Mouse (Mus musculus) c-Kit-positive CD71-positive TER-119-negative erythroid progenitor cells, embryonic 14.5 days (primary cell): Measurements from ENCODE around the gene Plpp3.

Experiments
- DNase-seq: peaks from one replicate; pipeline ENCODE4 v3.0.0-alpha.2; 2013; ENCODE audit warnings: low read depth

Plpp3 gene

GRCm38 (mm10) chr4:105157276-105158168 lies at the start of gene Plpp3:
Gene Plpp3 (plus strand): TSS chr4:105157347.
- no peak for DNase-seq

DNA sequence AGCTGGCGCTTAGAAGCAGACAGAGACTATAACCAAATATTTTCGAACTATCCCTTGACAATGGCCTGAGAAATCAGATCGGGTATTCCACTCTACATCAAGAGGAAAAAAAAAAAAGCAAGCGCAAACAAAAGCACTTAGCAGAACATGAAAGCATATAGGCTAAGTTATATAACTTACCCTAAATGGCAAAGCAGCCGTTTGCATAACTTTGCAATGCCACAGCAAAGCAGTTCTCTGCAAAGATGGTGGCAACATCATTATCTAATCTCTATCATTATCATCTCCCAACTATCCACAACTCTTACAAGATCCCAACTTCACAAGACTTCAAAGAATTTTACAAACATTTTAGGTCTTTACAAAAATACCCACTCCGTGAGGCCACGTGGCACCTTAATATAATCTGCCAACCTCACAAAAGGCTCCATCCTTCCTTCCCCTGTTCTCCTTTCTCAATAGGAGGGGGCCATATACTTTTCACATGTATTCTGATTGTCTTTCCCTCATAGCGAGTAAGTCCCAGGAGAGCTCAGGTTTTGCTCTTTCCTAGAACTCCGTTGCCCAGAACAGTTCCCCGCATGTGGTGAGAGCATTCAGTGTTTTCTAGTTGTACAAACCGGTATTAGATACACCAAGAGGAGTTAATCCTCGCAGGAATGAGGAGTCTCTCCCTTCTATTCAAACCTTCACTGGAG lies 49.1 kb upstream of the Plpp3 start:
- DNase-seq = no peak

DNA sequence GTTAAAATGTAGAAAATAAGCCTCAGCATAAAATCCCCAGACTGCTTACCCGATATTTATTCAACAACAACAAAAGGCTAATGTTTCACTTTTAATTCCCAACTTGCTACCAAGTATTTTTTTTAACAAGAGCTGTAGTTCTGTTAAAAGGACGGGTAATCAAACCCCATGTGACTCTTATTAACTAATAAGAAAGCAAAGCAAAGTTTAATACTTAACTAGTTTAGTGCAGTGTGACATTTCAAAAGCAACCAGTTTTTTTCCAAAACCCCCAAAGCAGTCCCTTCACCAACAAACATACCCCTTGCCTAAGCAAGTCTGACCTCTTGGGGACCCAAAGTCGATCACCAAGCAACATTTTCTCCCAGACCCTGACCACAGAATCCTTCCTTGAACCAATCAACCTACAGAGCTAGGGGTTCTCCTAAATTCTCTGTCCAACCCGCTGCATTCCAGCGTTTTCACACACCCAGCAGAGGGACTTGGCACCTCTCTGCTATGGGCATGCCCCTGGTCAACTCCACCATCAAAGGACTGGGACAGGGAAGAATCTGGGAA lies 48.4 kb upstream of the Plpp3 start:
- no peak for DNase-seq

DNA sequence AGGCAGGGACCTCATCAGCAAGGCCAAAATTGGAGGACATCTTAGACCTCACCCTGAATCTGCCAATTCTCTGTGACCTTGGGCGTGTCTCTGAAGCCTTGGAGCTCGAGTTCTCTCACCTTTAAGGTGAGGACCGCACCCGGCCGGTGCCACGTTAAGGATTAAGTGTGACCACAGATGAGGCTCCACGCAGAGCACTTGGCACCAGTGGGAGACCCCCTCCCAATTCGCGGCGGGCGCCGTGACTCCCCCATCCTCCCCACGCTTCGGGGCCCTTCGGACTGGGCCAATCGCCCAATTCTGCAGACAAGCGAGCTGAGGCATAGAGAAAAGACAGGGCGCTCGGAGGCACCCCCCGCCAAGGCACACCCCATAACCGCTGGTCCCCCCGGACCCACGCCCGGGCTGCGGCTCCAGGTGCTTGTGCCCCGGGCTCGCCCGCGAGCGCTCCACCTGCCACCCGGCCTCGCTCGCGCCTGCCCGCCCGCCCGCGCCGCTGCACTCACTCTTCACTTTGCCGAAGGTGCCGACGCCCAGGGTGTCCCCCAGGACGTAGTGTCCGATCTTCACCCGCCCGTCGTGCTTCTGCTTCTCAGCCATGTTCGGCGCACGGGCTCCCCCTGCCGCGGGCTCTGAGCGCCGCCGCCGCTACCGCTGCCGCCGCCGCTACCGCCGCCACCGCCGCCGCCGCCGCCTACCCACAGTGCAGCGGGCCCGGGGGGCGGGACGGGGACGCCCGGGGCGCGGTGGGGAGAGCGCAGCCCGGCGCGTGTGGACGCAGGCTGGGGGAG lies 47.8 kb upstream of the Plpp3 start, which contains the start of gene Prkaa2:
Gene Prkaa2, minus strand, starts transcription at position 692 of the 791 bp plus-strand sequence.
- DNase-seq = no peak

DNA sequence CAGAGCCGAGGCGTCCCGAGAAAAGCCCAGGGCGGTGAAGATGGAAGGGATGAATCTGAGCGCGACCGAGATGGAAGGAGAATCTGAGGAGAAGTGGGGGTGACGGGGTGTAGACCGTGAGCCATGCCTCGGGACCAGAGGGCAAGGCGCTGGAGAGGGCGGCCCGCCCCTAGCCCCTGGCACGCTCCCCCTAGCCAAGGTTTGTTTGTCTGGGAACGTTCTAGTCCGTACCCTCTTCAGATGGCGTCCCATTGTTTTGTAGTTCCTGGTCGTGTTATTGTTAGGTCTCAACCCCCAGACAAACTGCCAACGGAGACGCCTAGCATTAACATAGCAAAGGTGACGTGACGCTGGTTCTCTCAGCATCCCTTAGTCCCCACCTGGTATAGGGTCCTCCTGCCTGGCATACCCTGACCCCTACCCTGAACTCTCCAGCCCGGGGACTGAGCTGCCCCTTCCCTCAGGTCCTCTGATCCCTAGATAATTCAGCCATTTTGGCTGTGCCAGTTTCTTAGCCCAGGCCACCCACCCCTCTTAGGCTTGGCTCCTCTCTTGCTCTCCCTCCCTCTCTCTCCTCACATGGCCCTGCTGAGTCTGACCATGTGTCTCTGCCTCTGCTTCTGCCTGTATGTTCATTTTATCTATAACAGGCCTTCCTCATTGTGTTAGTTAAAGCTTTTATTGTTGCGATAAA lies 47.0 kb upstream of the Plpp3 start:
- DNase-seq = no peak

- DNase-seq = no peak
Measured at GRCm38 (mm10) chr4:105110684-105111035, 46.5 kb upstream of the Plpp3 start.

GRCm38 (mm10) chr4:105111770-105112169 lies 45.4 kb upstream of the Plpp3 start:
- no peak for DNase-seq

DNA sequence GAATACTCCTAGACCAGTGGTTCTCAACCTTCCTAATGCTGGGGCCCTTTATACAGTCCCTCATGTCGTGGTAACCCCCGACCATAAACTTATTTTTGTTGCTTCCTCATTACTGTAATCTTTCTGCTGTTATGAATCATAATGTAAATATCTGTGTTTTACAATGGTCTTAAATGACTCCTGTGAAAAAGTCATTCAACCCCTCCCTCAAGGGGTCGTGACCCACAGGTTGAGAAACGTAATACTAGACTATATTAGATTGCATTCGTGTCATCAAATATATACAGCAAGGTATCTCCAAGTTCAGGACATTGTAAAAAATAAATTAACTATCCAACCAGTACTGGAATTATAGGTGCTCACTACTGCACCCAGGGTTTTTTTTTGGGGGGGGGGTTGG lies 44.1 kb upstream of the Plpp3 start:
- no peak for DNase-seq

DNA sequence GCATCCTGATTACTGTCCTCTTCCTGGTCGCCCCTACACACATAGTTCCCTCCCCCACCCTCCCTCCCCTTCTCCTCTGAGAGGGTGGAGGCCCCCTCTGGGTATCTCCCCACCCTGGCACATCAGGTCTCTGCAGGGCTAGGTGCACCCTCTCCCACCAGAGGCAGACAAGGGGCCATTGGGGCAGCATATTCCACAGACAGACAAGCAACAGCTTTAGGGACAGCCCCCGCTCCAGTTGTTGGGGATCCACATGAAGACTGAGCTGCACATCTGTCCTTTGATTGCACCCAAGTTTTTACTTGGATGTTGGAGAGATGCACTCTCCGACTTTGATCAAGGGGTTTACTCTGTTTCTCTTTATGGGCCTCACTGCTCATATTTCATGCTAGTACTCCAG lies 43.7 kb upstream of the Plpp3 start:
- DNase-seq = no peak

DNA sequence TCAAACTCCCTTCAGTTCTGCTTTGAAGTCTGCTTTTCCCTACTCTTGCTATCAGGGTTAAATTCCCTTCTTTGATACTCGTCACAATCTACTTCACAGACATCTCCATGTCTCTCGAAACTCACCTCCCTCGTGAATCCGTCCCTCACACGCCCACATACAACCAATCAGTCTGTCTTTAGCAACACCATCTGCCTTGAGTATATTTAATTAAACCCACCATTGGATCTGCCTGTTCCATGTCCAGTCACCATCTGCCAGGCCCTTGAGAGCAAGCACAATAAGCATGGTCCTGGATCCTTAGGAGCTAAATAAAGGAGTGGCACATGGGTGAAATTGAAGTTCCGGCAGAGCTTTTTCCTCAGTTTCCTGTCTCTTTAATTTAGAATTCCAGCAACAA lies 36.1 kb upstream of the Plpp3 start:
- no peak for DNase-seq

DNA sequence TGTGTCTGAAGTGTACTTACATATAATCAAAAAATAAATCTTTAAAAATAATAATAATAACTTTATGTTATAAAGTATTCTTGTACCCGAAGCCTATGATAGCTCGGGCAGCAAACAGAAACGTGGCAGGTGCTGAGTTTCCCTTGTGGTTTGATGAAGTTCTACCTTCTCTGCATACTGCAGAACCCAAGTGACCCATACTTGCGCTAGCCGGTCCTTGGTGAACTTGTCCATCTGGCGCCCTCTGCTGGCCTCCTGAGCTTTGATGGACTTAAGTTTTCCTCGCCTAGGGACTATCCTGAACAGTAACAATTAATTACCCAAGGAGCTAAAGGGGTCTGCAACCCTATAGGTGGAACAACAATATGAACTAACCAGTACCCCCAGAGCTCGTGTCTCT lies 34.7 kb upstream of the Plpp3 start:
- no peak for DNase-seq

DNA sequence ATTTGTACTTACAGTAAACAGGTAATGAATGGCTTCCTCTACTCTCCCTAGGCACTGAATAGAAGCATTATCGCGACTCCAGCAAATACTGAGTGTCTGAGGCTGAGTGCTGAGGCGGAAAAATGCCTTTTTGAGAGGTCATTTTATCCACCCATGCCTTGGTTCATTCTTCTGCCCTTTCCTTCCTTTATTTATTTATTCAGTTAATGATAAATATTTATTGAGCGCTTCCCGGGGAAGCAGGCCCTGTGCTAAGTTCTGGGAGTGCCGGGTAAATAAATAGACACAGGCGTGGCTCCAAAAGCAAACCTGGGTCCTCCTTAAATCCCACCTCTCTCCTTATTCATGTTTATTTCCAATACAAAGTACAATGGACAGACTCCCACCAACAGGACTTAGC lies 27.9 kb upstream of the Plpp3 start:
- DNase-seq = no peak

- no peak for DNase-seq
Measured at GRCm38 (mm10) chr4:105131756-105132314, 25.3 kb upstream of the Plpp3 start.

DNA sequence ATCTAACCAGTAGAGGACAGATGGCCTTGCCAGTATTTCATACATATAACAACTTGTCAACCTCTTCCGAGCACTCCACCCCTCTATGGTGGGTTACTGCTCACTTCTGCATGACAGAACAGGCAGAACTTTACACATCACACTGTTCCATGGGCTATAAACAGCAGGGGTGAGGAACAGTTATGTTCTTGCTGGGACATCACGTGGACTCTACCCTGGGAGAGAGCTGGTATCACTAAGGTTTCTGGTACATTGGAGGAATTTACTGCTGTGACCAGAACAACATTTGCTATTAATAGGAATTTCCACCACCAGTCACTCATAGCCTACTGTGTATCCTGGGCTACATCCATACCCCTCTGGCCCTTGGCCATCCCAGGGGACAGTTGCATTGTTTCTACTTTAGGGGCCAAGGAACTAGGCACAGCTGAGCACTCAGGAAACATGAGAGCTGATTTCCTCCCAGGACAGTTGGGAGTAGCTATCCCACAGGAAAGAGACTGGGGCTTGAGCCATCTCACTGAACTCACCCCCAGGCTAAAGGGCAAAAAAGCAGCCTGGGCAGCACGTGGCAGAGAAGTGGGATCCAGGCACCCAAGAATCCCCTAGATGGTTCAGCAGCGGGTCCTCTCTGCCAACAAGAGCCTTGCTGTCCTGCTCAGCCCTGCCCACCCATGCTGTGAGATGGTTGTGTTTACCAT lies 23.6 kb upstream of the Plpp3 start:
- DNase-seq = no peak

GRCm38 (mm10) chr4:105149492-105149891 lies 7.7 kb upstream of the Plpp3 start:
- DNase-seq = no peak

GRCm38 (mm10) chr4:105151911-105152690 lies 5.0 kb upstream of the Plpp3 start:
- DNase-seq = no peak

- no peak for DNase-seq
Measured at GRCm38 (mm10) chr4:105153227-105153626, 3.9 kb upstream of the Plpp3 start.

DNA sequence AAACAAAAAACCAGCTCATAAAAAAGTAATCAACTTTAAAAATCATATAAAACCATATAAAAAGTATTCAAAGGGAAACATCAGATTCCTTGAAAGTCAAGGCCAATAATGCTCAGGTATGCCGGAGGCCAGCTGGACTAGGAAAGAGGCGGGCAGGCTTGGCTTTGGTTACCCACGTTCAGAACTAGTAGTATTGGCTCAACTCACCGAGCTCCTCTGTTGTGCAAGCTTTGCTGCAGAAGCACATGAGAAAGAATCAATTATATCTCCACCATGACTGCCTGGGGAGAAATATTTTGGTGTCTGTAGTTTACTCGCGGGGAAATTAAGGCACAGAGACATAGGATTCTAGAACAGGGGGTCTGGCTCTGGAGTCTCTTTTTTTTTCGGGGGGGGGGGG lies 866 bp upstream of the Plpp3 start:
- DNase-seq = no peak

DNA sequence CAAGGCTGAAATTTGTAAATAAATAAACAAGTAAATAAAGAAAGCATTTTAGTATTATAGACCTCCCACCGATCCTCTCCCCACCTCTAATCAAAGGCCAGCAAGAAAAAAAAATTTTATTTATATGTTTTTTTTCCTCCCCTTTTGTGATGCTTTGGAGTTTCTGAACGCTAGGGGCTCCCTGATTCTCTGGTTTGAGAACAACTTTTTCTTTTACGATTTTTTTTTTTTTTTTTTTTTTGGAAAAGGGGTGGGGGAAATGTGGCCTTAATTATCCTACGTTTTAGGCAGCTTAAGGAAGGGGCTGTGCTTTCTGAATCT lies 232 bp upstream of the Plpp3 start:
- no peak for DNase-seq

DNA sequence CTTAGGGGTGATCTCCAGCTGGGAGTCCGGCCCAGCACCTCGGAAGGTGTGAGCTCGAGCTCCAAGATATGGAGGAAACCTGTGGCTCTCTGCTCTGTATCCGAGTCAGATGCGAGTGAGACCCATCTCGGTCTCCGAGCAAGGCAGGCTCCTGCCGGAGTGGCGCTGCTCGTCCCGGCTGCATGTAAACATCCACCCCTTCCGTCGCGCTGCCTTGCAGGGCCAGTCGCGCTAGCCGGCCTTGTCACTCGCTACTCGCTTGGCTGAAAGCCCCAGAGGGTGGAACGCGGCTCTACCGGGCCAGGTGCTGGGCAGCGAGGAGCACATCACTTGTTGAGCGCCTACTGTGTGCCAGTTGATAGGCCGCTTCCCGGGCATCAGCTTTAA lies 1.0 kb downstream of the Plpp3 start:
- DNase-seq = no peak
